Mouse (Mus musculus): ENCODE results near the gene Fcgr3.

GRCm38 (mm10) chr1:171043594-171044153 lies 21.1 kb downstream of the Fcgr3 start:
- no peak for TF ChIP-seq GATA1 (IDR thresholded peaks at IDR 0.05; ENCODE audit: low read length)
- TF ChIP-seq TAL1 (IDR thresholded peaks at IDR 0.05; ENCODE audit: low read length) = no peak

Data from erythroblast, embryonic 14.5 days (primary cell).